Mouse (Mus musculus) lung, postnatal 0 days (tissue): ENCODE measurements around the gene Fbxl18. TPM values are rescaled to one million over a fixed set of nuclear protein-coding genes. Genes with fewer than 3 reads are reported as not detected.

ENCODE experiments used
- ATAC-seq: fragments of 200-750 bp; cut with Nextera tagmentation; 2 replicates; pipeline ENCODE4 v1.8.0; 2017; ENCODE audit warnings: moderate library complexity
- DNase-seq: peaks from one replicate; pipeline ENCODE4 v3.0.0-alpha.2; 2016; ENCODE audit warnings: low spot score
- H3K27ac ChIP-seq: fragments of 300-500 bp; sonication (generic); 2 replicates; pipeline ENCODE4 v1.5.1; 2014; ENCODE audit warnings: antibody characterized with exemption, mild to moderate bottlenecking, low read length, mixed read lengths
- H3K27me3 ChIP-seq: fragments of 300-500 bp; sonication (generic); replicated peaks from 2 replicates; pipeline ENCODE4 v1.6.1; 2014; ENCODE audit warnings: low read length, mixed read lengths; ENCODE audit not compliant: insufficient read depth
- H3K36me3 ChIP-seq: fragments of 300-500 bp; sonication (generic); 2 replicates; pipeline ENCODE4 v1.6.1; 2014; ENCODE audit warnings: low read length, mixed read lengths; ENCODE audit not compliant: insufficient read depth
- H3K4me1 ChIP-seq: fragments of 300-500 bp; sonication (generic); 2 replicates; pipeline ENCODE4 v1.6.1; 2014; ENCODE audit warnings: antibody characterized with exemption, low read depth, low read length, mixed read lengths; ENCODE audit not compliant: insufficient read depth
- H3K4me2 ChIP-seq: fragments of 300-500 bp; sonication (generic); replicated peaks from 2 replicates; pipeline ENCODE4 v1.6.1; 2014; ENCODE audit warnings: low read depth, mild to moderate bottlenecking, low read length, moderate library complexity, mixed read lengths
- H3K4me3 ChIP-seq: fragments of 300-500 bp; sonication (generic); 2 replicates; pipeline ENCODE4 v1.5.1; 2014; ENCODE audit warnings: low read depth, low read length
- H3K9ac ChIP-seq: fragments of 300-500 bp; sonication (generic); replicated peaks from 2 replicates; pipeline ENCODE4 v1.6.1; 2014; ENCODE audit warnings: low read depth, mild to moderate bottlenecking
- H3K9me3 ChIP-seq: fragments of 300-500 bp; sonication (generic); 2 replicates; pipeline ENCODE4 v1.6.1; 2016; ENCODE audit warnings: low read length, mixed read lengths
- CTCF ChIP-seq: IDR thresholded peaks from 2 replicates; pipeline ENCODE4 v1.5.1; 2016; ENCODE audit warnings: antibody characterized with exemption, mild to moderate bottlenecking
- EP300 ChIP-seq: IDR thresholded peaks from 2 replicates; pipeline ENCODE4 v1.6.1; 2016; ENCODE audit warnings: antibody characterized with exemption, mild to moderate bottlenecking, control low read depth
- WGBS: fragments of 180-500 bp; shearing (Covaris S2); extraction: QIAGEN DNeasy Blood & Tissue Kit; methylation state at CpG from one replicate; pipeline ENCODE4 v1.1.7; 2014; 5-methylcytosine and 5-hydroxymethylcytosine counted together
- polyA plus RNA-seq: library from polyadenylated mRNA; unstranded; fragments of >200 nt; fragmentation: Nextera tagmentation; extraction: Ambion mirVana; gene quantifications from 2 replicates; pipeline ENCODE4 v1.2.1, GENCODE M21; 2015

Fbxl18 gene
- polyA plus RNA-seq, 1 experiment from 2014 or later = 6.3 TPM

GRCm38 (mm10) chr5:142902506-142903314 is 7.5 kb upstream of the Fbxl18 start:
- DNase-seq = no peak
- peaks cover 8% of the 10 kb centered on the region; the same call in 1 of the 2 replicates for H3K4me1 ChIP-seq
- TF ChIP-seq CTCF = no peak
- no peak for TF ChIP-seq EP300
- H3K9ac ChIP-seq = no peak overlapping the region
- H3K27me3 ChIP-seq = no peaks in the 10 kb centered on the region
- no peak for ATAC-seq
- peak overlapping the region; percentile 9; the same call in 1 of the 2 replicates for H3K4me2 ChIP-seq
- no peak overlapping the region for H3K4me3 ChIP-seq
- H3K27ac ChIP-seq = 0 out of 2 replicates have a peak overlapping the region, but pooled peaks have one; percentile 3
- H3K9me3 ChIP-seq = no peaks in the 10 kb centered on the region
- 44% methylated on average over 5 of the region's 5 CpGs for WGBS
- H3K36me3 ChIP-seq = peaks cover 53% of the 10 kb centered on the region

GRCm38 (mm10) chr5:142901846-142902505 is 6.8 kb upstream of the Fbxl18 start:
- DNase-seq (no peak), ATAC-seq (no peak)

GRCm38 (mm10) chr5:142901355-142901802 is 6.2 kb upstream of the Fbxl18 start:
- H3K27ac ChIP-seq = peak overlapping the region; percentile 20; the same call in 1 of the 2 replicates
- no peaks in the 10 kb centered on the region for H3K27me3 ChIP-seq
- TF ChIP-seq EP300 = no peak
- no peak for TF ChIP-seq CTCF
- DNase-seq (peak; percentile 69), ATAC-seq (no peak)
- no peak overlapping the region for H3K4me2 ChIP-seq
- no peaks in the 10 kb centered on the region; the same call in 1 of the 2 replicates for H3K4me1 ChIP-seq
- H3K4me3 ChIP-seq = no peak overlapping the region
- no peaks in the 10 kb centered on the region for H3K9me3 ChIP-seq
- no peak overlapping the region for H3K9ac ChIP-seq
- WGBS = 64% methylated on average over 7 of the region's 7 CpGs
- peaks cover 53% of the 10 kb centered on the region for H3K36me3 ChIP-seq

More at GRCm38 (mm10) chr5:142901846-142902505, 6.8 kb upstream of the Fbxl18 start:
- Histone ChIP-seq H3K27me3 (no peaks in the 10 kb centered on the region), H3K4me1 (peaks cover 1% of the 10 kb centered on the region; the same call in 1 of the 2 replicates), H3K9me3 (no peaks in the 10 kb centered on the region), H3K4me3 (no peak overlapping the region), H3K4me2 (no peak overlapping the region), H3K27ac (peak overlapping the region; percentile 20; the same call in 1 of the 2 replicates), H3K36me3 (peaks cover 53% of the 10 kb centered on the region), H3K9ac (no peak overlapping the region)
- TF ChIP-seq EP300 (no peak), CTCF (no peak)
- 36% methylated on average over 4 of the region's 4 CpGs for WGBS

GRCm38 (mm10) chr5:142900651-142901050 is 5.4 kb upstream of the Fbxl18 start:
- ATAC-seq = no peak
- 73% methylated on average over 7 of the region's 7 CpGs for WGBS

GRCm38 (mm10) chr5:142899932-142900533 is 4.8 kb upstream of the Fbxl18 start:
- WGBS = 71% methylated on average over 5 of the region's 5 CpGs
- no peak for TF ChIP-seq CTCF
- TF ChIP-seq EP300 = no peak
- no peaks in the 10 kb centered on the region; the same call in none of the 2 replicates for H3K4me1 ChIP-seq
- H3K4me3 ChIP-seq = no peak overlapping the region
- no peak overlapping the region for H3K27ac ChIP-seq
- H3K9ac ChIP-seq = no peak overlapping the region
- H3K9me3 ChIP-seq = no peaks in the 10 kb centered on the region
- H3K36me3 ChIP-seq = peaks cover 47% of the 10 kb centered on the region
- DNase-seq (no peak), ATAC-seq (no peak)
- H3K27me3 ChIP-seq = no peaks in the 10 kb centered on the region
- H3K4me2 ChIP-seq = no peak overlapping the region

More at GRCm38 (mm10) chr5:142900651-142901050, 5.4 kb upstream of the Fbxl18 start:
- Histone ChIP-seq H3K4me3 (no peak overlapping the region), H3K9ac (no peak overlapping the region), H3K9me3 (no peaks in the 10 kb centered on the region), H3K4me1 (no peaks in the 10 kb centered on the region; the same call in none of the 2 replicates), H3K27ac (no peak overlapping the region), H3K36me3 (peaks cover 53% of the 10 kb centered on the region), H3K4me2 (no peak overlapping the region), H3K27me3 (no peaks in the 10 kb centered on the region)
- no peak for TF ChIP-seq EP300
- DNase-seq = no peak
